Mouse (Mus musculus) lung, postnatal 0 days (tissue): ENCODE measurements around the gene Arsg.

Experiments
- CTCF ChIP-seq: IDR thresholded peaks from 2 replicates; pipeline ENCODE4 v1.5.1; 2016; ENCODE audit warnings: antibody characterized with exemption, mild to moderate bottlenecking
- EP300 ChIP-seq: IDR thresholded peaks from 2 replicates; pipeline ENCODE4 v1.6.1; 2016; ENCODE audit warnings: antibody characterized with exemption, mild to moderate bottlenecking, control low read depth

DNA sequence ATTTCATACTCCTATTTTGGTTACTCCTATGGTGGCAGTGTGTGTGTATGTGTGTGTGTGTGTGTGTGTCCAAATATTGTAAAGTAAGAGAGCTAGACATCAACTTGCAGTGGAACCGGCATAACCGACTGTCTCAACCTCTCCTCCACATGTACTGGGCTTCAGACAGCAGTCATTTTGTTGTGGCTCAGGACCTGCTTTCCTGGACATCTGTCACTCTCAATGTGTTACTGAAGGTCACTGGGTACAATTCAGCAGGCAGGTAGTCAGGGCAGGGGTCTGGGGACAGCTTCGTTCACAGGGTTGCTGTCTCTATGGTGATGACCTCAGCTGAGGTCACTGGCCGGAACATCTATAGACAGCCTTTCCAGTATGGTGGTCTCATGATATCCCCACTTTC, 32.6 kb downstream of the Arsg start:
- TF ChIP-seq CTCF (no peak), EP300 (no peak)
